Mouse (Mus musculus) cortical plate, adult 2 months (tissue): ENCODE measurements around the gene Col27a1.

Experiments
- CTCF ChIP-seq: fragments of 200-500 bp; IDR thresholded peaks from 2 replicates; pipeline ENCODE4 v1.5.1; 2011; ENCODE audit warnings: mild to moderate bottlenecking, control low read depth, low read length; ENCODE audit not compliant: insufficient read depth; ENCODE audit errors: extremely low read depth
- POLR2A ChIP-seq: fragments of 200-500 bp; IDR thresholded peaks from 2 replicates; pipeline ENCODE4 v1.6.1; 2011; ENCODE audit warnings: mild to moderate bottlenecking, low read length, control low read depth; ENCODE audit not compliant: insufficient read depth; ENCODE audit errors: extremely low read depth

DNA sequence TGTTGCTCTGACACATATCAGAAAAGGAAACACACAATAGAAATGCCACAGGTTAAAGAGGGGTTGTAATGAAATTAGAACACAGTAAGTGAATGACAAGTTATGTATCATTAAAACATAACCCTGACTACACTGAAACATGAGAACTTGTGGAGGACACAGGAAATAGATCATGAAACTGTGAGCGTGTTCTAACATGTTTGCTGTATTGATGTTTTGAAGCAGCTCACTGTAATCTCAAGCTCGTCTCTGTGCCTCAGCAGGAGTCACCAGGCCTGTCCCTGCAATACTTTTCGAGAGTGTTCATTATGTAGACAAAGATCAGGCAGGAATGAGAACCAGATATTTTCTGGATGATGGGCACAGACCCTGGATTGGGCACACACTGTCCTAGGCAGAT lies 129.8 kb downstream of the Col27a1 start:
- no peak for TF ChIP-seq CTCF
- no peak for TF ChIP-seq POLR2A
